Mouse (Mus musculus): ENCODE measurements around the gene Nptn. TPM values are rescaled to one million over a fixed set of nuclear protein-coding genes. Genes with fewer than 3 reads are reported as not detected.

Gene Nptn
- polyA plus RNA-seq, 1 experiment, result 262 TPM

DNA sequence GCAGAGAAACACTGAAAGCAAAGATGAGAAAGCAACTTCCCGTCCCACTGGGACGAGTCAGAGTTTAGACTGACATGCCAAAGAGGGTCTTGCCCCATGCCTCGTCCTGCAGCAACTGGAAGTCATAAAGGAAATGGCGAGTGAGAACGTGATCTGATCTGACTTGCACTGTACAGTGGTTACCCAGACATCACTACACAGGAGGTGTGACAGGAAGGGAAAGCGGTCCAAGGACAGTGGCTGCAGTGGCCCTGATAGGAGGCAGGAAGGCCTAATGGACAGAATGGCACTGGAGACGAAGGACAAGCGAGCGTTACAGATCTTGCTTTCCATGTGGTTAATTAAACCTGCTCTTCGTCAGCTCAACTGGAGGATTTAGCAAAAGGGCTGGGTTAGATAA lies 103.2 kb downstream of the Nptn start:
- TF ChIP-seq MYOG (IDR thresholded peaks at IDR 0.05; ENCODE audit: control insufficient read depth, extremely low read depth, insufficient read length), result no peak
- TF ChIP-seq FOSL1 (IDR thresholded peaks at IDR 0.05; ENCODE audit: insufficient read depth, low read length, poor library complexity, severe bottlenecking), result no peak
- no peak for TF ChIP-seq MYOD1 (IDR thresholded peaks at IDR 0.05; ENCODE audit: control insufficient read depth, insufficient read length, low read depth)
- no peak for TF ChIP-seq CTCF (IDR thresholded peaks at IDR 0.05; ENCODE audit: control insufficient read depth, insufficient read depth, insufficient read length)
- no peak for TF ChIP-seq CEBPB (IDR thresholded peaks at IDR 0.05; ENCODE audit: low read depth)
- no peak for TF ChIP-seq USF1 (IDR thresholded peaks at IDR 0.05; ENCODE audit: low read depth)
- TF ChIP-seq MAX (IDR thresholded peaks at IDR 0.05), result no peak
- Histone ChIP-seq H3K79me3 (ENCODE audit: low read depth) (no peaks in the 10 kb centered on the region), H3ac (ENCODE audit: control insufficient read depth, insufficient read length, low read depth) (no peak overlapping the region), H3K79me2 (ENCODE audit: control insufficient read depth, insufficient read depth) (no peaks in the 10 kb centered on the region), H3K36me3 (ENCODE audit: control insufficient read depth, insufficient read depth) (no peaks in the 10 kb centered on the region), H3K4me3 (ENCODE audit: insufficient read depth, poor library complexity, severe bottlenecking) (no peak overlapping the region), H3K27me3 (ENCODE audit: control insufficient read depth, insufficient read depth, insufficient read length) (no peaks in the 10 kb centered on the region)

DNA sequence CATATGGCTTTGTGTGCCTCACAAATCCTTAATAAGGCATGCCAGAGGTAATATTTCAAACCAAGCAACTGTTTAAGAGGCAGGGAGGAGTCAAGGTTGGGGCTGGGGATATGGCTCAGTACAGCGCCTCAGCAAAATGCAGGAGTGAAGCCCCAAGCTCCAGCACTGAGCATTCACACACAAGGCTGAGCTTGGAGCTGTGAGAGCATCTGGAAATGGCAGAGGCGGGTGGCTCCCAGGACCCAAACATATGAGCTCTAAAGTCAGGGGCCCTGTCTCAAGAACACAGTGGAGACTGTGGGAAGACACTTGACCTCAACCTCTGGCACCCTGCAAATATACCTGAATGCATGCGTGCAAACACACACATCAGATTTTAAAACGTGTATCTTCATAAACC lies 106.0 kb downstream of the Nptn start:
- Histone ChIP-seq H3K79me2 (ENCODE audit: control insufficient read depth, insufficient read depth) (no peaks in the 10 kb centered on the region), H3K27me3 (ENCODE audit: control insufficient read depth, insufficient read depth, insufficient read length) (no peaks in the 10 kb centered on the region), H3K79me3 (ENCODE audit: low read depth) (no peaks in the 10 kb centered on the region), H3K36me3 (ENCODE audit: control insufficient read depth, insufficient read depth) (no peaks in the 10 kb centered on the region), H3K4me3 (ENCODE audit: insufficient read depth, poor library complexity, severe bottlenecking) (no peak overlapping the region), H3ac (ENCODE audit: control insufficient read depth, insufficient read length, low read depth) (no peak overlapping the region)
- TF ChIP-seq MAX (IDR thresholded peaks at IDR 0.05) (no peak), USF1 (IDR thresholded peaks at IDR 0.05; ENCODE audit: low read depth) (no peak), MYOD1 (IDR thresholded peaks at IDR 0.05; ENCODE audit: control insufficient read depth, insufficient read length, low read depth) (no peak), CTCF (IDR thresholded peaks at IDR 0.05; ENCODE audit: control insufficient read depth, insufficient read depth, insufficient read length) (no peak), CEBPB (IDR thresholded peaks at IDR 0.05; ENCODE audit: low read depth) (no peak), MYOG (IDR thresholded peaks at IDR 0.05; ENCODE audit: control insufficient read depth, extremely low read depth, insufficient read length) (no peak), FOSL1 (IDR thresholded peaks at IDR 0.05; ENCODE audit: insufficient read depth, low read length, poor library complexity, severe bottlenecking) (no peak)

DNA sequence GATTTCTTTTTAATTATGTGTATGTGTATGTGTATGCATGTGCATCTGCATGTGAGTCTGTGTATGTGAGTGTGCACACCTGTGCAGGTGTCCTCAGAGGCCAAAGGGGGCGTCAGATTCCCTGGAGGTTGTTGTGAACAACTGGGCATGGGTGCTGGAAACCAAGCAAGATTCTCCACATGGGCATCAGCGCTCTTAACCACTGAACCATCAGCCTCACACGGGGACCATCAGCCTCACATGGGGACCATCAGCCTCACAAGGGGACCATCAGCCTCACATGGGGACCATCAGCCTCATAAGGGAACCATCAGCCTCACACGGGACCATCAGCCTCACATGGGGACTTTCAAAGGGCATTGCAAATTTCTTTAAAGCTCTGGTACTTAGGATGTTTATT lies 108.7 kb downstream of the Nptn start:
- TF ChIP-seq MYOG (IDR thresholded peaks at IDR 0.05; ENCODE audit: control insufficient read depth, extremely low read depth, insufficient read length) (no peak), MYOD1 (IDR thresholded peaks at IDR 0.05; ENCODE audit: control insufficient read depth, insufficient read length, low read depth) (no peak), USF1 (IDR thresholded peaks at IDR 0.05; ENCODE audit: low read depth) (no peak)
- Histone ChIP-seq H3K36me3 (ENCODE audit: control insufficient read depth, insufficient read depth) (no peaks in the 10 kb centered on the region), H3ac (ENCODE audit: control insufficient read depth, insufficient read length, low read depth) (no peak overlapping the region), H3K4me3 (ENCODE audit: insufficient read depth, poor library complexity, severe bottlenecking) (no peak overlapping the region), H3K79me2 (ENCODE audit: control insufficient read depth, insufficient read depth) (no peaks in the 10 kb centered on the region), H3K27me3 (ENCODE audit: control insufficient read depth, insufficient read depth, insufficient read length) (no peaks in the 10 kb centered on the region), H3K79me3 (ENCODE audit: low read depth) (no peaks in the 10 kb centered on the region)

DNA sequence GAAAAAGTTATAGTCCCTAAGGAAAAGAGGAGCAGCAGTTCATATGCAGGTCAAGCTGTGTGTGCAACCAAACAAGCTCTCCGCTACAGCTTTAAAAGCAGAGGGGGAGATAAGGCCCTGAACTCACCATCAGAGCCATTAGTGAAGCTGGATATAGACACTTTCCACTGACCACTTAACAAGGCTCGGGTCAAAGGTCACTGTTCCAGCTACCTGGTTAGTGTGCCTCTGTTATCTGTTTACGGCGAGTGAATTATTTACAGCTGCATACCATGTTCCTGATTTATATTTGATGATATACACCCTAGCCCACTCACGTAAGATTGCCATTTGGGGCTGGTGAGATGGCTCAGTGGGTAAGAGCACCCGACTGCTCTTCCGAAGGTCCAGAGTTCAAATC lies 109.4 kb downstream of the Nptn start:
- H3K36me3 ChIP-seq (ENCODE audit: control insufficient read depth, insufficient read depth), result no peaks in the 10 kb centered on the region
- H3K79me3 ChIP-seq (ENCODE audit: low read depth), result no peaks in the 10 kb centered on the region
- H3K4me3 ChIP-seq (ENCODE audit: insufficient read depth, poor library complexity, severe bottlenecking), result no peak overlapping the region
- H3ac ChIP-seq (ENCODE audit: control insufficient read depth, insufficient read length, low read depth), result no peak overlapping the region
- no peaks in the 10 kb centered on the region for H3K79me2 ChIP-seq (ENCODE audit: control insufficient read depth, insufficient read depth)
- no peaks in the 10 kb centered on the region for H3K27me3 ChIP-seq (ENCODE audit: control insufficient read depth, insufficient read depth, insufficient read length)
- TF ChIP-seq MYOG (IDR thresholded peaks at IDR 0.05; ENCODE audit: control insufficient read depth, extremely low read depth, insufficient read length), result no peak
- TF ChIP-seq USF1 (IDR thresholded peaks at IDR 0.05; ENCODE audit: low read depth), result no peak
- TF ChIP-seq CEBPB (IDR thresholded peaks at IDR 0.05; ENCODE audit: low read depth), result no peak
- TF ChIP-seq MYOD1 (IDR thresholded peaks at IDR 0.05; ENCODE audit: control insufficient read depth, insufficient read length, low read depth), result no peak
- no peak for TF ChIP-seq CTCF (IDR thresholded peaks at IDR 0.05; ENCODE audit: control insufficient read depth, insufficient read depth, insufficient read length)
- TF ChIP-seq MAX (IDR thresholded peaks at IDR 0.05), result no peak
- no peak for TF ChIP-seq FOSL1 (IDR thresholded peaks at IDR 0.05; ENCODE audit: insufficient read depth, low read length, poor library complexity, severe bottlenecking)

DNA sequence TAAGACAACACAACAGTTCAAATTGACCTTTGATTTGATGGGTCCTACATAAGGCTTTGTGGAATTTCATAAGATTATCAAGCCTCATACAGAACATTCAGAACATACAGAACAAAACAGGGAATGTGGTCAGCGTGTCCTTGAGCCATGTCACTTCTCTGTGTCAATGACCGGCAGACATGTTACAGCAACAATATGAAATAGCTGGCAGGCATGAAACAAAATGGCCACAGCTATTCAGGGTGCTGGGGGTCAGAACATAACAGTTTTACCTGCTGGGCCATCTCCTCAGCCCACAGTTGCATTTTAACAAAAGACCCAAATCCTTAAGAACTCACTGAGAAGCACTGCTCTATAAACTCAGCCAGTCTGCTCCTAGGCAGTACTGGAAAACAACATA lies 116.4 kb downstream of the Nptn start:
- no peaks in the 10 kb centered on the region for H3K79me2 ChIP-seq (ENCODE audit: control insufficient read depth, insufficient read depth)
- TF ChIP-seq MYOD1 (IDR thresholded peaks at IDR 0.05; ENCODE audit: control insufficient read depth, insufficient read length, low read depth), result no peak
- no peak for TF ChIP-seq MAX (IDR thresholded peaks at IDR 0.05)
- TF ChIP-seq CTCF (IDR thresholded peaks at IDR 0.05; ENCODE audit: control insufficient read depth, insufficient read depth, insufficient read length), result no peak
- no peak for TF ChIP-seq FOSL1 (IDR thresholded peaks at IDR 0.05; ENCODE audit: insufficient read depth, low read length, poor library complexity, severe bottlenecking)
- TF ChIP-seq CEBPB (IDR thresholded peaks at IDR 0.05; ENCODE audit: low read depth), result no peak

DNA sequence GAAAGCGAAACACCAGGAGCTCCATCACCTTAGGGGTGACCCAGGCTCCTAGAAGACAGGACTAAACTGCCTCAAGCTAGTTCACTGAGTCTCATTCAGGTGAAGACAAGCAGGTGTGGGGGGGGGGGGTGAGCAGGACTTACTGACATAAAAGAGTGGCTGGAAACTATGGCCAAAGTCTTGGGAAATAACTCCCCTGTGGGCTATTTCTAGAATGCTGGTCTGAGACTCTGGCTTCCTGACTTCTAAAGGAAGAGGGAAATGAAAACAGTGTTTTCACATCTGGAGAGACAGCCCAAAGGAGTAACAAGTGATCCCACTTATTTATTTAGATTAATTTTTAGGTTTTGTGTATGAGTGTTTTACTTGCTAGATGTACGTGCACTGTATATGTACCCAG lies 119.7 kb downstream of the Nptn start:
- H3K36me3 ChIP-seq (ENCODE audit: control insufficient read depth, insufficient read depth), result no peaks in the 10 kb centered on the region
- H3K79me2 ChIP-seq (ENCODE audit: control insufficient read depth, insufficient read depth), result no peaks in the 10 kb centered on the region
- no peak overlapping the region for H3ac ChIP-seq (ENCODE audit: control insufficient read depth, insufficient read length, low read depth)
- no peaks in the 10 kb centered on the region for H3K27me3 ChIP-seq (ENCODE audit: control insufficient read depth, insufficient read depth, insufficient read length)
- TF ChIP-seq MAX (IDR thresholded peaks at IDR 0.05), result no peak
- no peaks in the 10 kb centered on the region for H3K79me3 ChIP-seq (ENCODE audit: low read depth)
- H3K4me3 ChIP-seq (ENCODE audit: insufficient read depth, poor library complexity, severe bottlenecking), result no peak overlapping the region

More for the DNA sequence above, 116.4 kb downstream of the Nptn start:
- Histone ChIP-seq H3K36me3 (ENCODE audit: control insufficient read depth, insufficient read depth) (no peaks in the 10 kb centered on the region), H3K79me3 (ENCODE audit: low read depth) (no peaks in the 10 kb centered on the region), H3ac (ENCODE audit: control insufficient read depth, insufficient read length, low read depth) (no peak overlapping the region), H3K27me3 (ENCODE audit: control insufficient read depth, insufficient read depth, insufficient read length) (no peaks in the 10 kb centered on the region), H3K4me3 (ENCODE audit: insufficient read depth, poor library complexity, severe bottlenecking) (no peak overlapping the region)
